Mouse (Mus musculus) gastrocnemius, adult 18-20 months (tissue): ENCODE measurements around the gene Gpr61. TPM values are rescaled to one million over a fixed set of nuclear protein-coding genes. Genes with fewer than 3 reads are reported as not detected.

Source experiments
- DNase-seq: peaks from one replicate; pipeline ENCODE4 v3.0.0; 2021; ENCODE audit warnings: low spot score
- long read RNA-seq, 2 experiments: library from polyadenylated mRNA; stranded (forward); transcript quantifications; one replicate each; pipeline ENCODE4 v2.0.0; 2021
- total RNA-seq, 2 experiments: library from RNA; stranded (reverse); gene quantifications; 2 replicates each; pipeline ENCODE4 v1.2.3; 2021

Gene Gpr61
- not detected for total RNA-seq
- long read RNA-seq, experiment 1 = 0 reads
- long read RNA-seq, experiment 2 = 0 reads

DNA sequence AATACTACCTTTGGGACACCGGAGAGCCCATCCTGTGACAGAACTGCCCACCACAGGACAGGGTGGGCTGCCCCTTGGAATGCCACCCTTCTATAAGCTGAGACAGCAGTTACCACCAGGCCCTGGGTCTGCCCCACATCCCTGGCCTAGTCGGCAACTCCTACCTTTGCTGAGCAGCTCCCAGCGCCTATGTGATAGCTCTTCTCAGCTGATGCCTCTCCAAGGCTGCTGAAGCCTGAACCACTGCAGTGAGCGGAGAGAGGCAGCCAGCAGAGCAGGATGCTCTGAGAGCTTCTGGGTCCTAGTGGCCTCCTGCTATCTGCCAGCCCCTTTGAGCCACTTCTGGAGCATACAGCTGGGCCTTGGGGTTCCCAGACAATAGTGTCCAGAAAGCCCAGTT is at the start of gene Gpr61:
Gene Gpr61 (minus strand): TSS at position 227 of the 400 bp plus-strand sequence.
- DNase-seq = no peak

DNA sequence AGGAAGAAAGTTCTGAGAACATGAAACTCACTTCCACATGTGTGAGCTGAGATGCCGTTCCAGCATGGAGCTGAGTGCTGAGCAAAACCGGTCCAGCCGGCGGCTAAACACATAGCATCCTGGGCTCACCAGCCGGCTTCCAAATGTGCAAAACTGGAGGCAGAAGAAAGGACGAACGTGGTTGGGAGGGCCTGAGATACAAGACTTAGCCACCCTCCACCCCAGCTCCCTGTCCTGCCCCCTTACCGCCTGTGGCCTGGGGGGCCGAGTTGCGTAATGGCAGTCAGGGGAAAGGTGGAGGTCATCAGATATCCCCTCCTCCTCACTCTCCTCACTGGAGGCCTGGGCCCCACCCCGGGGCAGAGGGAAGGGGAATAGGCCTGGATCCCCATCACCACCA is 49.8 kb upstream of the Gpr61 start:
- no peak for DNase-seq

DNA sequence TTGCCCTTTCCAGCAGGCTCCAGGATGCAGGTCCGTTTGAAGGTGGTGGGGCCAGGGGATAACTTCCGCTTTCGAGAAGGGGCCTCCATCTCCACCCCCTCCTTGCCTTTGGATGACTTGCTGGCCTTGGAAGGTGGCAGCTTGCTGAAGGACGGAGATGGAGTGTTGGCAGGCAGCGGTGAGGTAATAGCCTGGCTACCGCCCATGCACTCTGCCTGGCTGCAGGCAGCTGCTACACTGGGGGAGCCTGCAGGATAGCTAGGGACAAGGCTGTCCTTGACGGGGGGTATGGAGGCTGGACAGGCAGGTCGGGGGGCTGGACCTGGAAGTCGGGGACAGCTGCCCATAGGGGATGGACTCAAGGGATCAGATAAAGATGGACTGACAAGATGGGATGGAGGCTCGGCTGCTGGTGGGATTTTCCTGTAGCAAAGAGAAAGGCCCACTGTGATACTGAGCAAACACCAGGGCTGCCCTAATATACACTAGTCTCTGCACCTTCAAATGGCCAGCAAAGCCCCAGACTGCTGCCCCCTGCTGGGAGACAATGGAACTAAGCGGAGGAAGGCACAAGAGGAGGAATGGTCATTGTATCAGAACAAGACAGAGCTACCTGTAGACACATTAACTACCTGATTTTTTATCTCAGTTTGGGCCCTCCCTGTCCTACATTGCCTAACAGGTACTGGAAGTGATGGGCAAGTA is 49.1 kb upstream of the Gpr61 start:
- DNase-seq = peak; percentile 82

DNA sequence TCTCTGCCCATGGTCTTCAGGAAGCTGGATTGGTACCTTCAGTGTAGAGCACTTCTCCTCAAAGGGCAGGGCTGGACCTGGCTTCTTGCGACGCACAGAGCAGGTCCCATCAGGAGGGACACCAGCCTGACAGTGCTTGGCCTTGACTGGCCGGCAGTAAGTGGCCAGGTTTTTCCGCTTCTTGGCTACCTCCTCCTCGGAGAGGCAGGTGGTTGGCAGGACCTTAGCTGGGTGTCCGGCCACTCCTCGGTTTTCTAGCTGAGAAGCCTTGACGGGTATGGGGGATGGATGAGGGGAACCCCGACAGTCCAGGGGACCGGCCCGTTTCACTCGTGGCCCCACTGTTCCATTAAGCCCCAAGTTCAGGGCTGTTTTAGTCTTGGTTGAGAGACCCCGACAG is 48.5 kb upstream of the Gpr61 start:
- no peak for DNase-seq

DNA sequence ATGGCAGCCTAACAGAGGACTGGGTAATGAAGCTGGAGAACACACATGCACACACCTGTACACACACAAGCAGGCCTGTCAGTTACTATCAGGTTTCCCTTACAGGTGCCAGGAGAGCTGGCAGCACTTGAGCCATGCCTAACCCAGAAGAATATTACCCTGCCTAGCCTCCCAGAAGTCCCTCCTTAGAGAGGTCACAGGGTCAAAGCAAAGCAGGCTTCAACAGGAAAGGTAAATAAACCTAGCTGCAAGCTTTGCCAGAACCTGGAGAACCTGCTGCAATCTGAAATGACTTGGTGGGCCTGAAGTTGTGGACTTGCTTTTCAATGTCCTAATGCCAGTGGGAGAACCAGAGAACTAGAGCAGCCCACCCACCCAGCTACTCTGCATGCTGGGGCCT is 47.8 kb upstream of the Gpr61 start:
- DNase-seq = no peak

DNA sequence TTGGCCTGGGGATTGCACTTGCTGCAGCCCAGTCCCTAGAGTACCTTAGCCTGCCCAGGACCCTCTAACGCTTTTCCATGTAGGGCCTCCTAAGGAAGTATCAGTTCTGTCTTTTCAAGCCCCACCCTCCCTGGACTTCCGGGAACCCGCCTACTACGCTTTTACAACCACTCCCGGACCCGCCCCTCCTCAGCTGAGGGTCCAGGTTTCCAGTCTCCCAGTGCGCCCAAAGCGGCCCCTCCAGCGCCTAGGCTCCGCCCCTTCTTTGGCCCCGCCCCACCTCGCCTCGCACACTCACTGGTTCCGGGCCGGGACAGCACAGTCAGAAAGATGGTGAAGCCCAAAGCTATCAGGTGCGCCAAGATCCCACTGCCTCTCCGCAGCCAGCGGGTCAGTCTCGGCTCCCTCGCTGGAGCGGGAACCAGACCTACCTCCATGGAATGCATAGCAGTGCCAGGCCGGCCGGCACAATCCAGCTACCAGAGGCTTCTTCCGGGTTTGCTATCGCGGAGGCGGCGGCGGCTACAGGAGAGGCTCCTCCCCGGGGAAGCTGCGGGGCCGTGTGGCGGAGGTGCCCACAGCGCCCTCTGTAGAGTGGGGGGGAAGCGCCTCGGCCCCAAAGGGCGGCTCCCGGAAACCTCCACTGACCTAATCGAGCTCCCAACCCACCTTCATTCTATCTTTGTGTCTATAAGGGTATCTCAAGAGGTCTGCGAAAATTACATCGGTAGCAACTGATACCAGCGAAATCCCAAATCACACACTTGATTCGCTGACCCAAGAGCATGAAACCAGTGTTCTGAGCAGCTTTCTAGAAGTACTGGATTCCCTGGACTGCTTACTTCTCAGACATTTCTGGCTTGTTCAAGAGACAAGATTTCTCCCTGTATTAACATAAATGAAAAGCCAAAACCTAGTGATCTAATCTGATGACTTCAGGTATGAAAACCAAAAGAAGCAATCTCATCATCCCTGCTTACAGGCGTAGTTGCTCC is 45.9 kb upstream of the Gpr61 start, which contains the start of gene Cyb561d1:
Gene Cyb561d1 (minus strand): TSS at position 884 of the 995 bp plus-strand sequence.
- DNase-seq = peak; percentile 94

DNA sequence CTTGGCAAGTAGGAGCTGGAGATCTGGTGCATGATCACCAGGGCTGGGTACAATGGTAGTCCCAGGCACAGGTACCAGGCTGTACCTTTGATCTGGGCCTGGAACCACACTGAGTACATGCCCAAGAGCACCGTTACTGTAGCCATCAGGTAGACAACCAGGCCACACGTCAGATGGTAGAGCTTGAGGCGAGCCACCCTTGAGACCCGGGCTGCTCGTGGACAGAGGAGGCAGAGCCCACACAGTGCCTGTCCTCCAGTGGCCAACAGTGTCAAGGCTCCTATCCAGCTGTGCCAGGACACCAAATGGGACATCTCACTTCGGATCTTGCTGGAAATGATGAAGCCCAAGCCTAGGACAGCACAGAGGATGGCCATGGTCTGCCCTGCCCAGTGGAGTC is 44.5 kb upstream of the Gpr61 start:
- DNase-seq = no peak

DNA sequence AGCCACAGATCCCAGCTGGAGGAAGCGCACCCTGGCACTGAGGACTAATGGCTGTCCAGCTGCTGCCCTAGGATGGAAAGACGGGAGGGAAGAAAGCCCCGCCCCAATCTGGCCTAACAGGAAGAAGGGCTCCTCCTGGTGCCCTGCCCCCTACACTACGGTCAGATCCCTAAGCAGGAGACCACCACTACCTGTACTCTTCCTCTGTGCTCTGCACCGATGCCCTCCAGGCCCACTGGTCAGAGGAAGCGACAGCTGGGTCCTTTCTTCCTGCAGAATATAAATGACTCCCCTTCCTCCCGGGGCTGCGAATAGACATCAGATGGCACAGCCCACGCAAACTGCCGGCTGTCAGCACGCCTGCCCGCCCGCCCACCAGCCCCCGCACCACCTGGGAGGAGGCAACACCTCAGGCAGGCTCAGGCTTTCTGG is 42.4 kb upstream of the Gpr61 start:
- DNase-seq = no peak

DNA sequence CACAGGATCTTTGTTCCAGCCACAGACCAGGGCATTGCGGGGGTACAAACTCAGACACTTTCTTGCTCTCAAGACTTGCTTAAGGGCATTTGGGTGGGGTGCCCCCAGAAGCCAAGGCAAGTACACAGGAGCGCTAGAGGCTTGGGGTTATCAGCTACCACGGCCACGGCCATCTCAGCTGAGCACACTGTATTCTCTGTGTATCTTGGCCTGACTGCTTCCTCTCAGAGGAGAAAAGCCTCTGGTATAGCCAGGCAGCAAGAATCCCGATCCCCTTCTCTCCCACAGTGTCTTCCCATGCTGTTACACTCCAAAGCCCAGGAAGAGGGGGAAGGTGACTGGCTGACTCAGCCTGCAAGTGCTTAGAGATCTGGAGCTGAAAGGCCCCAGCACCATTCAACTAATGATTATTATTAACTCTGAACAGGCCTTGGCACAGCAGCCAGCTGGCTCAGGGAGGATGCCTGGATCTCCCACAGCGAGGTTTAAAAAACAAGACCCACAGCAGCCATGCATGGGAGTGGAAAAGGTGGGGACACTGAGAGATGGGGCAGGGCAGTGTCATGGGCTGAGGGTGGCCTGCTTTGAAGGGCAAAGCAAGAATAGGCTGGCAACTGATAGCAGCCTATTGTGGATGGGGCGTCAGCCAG is 41.4 kb upstream of the Gpr61 start:
- no peak for DNase-seq

DNA sequence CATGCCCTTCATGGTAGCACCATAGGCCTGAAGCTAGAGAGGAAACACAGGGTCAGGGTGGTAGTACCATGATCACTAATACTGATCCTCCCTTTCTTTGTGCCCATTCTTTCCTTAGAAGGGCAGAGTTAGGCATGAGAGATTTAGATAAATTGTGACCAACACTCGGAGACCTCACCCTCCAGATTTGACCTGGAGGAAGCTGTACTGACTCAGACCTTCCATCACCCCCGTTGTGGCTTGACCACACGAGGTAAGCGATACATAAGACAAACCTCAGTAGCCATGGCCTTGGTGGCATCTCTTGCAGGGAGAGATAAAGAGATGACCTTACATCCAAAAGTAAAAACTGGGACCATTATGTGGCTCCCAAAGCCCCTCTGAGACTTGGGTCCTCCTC is 40.6 kb upstream of the Gpr61 start:
- no peak for DNase-seq

DNA sequence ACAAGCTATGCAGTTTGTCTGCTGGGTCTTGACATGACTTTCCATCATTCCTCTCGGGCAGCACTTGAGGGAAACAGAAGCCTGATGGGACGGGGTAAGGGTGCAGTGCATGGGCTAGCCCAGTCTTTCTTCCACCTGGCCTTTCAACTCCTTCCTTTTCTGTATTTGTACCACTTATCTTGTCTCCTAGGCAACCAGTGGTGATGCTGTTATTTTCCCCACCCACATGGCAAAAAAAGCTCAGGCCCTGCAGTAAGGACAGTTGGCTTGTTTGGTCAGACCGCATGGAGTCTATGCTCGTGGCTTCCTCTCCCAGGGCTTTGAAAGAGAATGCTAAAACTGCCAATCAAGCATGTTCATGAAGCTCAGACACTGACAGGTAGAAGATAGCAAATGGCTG is 39.0 kb upstream of the Gpr61 start:
- no peak for DNase-seq

DNA sequence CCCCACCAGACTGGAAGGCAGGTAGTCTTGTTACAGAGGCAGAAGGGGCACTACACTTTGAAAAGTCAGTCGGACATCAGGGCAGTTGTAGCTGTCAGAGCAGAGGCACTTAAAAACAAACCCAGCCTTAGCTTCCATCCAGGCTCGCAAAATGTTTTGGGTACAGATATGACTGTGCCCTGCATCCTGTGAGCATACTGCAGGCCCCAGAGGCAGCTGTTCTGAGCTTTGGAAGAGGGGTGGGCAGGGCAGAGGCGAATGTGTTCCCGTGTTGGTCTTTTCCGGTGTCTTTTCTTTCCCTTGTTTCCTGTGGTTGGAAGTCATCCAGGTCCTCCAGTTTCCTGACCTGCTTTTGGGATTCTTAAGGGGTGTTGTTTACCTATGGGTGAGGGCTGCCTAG is 35.2 kb upstream of the Gpr61 start:
- DNase-seq = no peak

DNA sequence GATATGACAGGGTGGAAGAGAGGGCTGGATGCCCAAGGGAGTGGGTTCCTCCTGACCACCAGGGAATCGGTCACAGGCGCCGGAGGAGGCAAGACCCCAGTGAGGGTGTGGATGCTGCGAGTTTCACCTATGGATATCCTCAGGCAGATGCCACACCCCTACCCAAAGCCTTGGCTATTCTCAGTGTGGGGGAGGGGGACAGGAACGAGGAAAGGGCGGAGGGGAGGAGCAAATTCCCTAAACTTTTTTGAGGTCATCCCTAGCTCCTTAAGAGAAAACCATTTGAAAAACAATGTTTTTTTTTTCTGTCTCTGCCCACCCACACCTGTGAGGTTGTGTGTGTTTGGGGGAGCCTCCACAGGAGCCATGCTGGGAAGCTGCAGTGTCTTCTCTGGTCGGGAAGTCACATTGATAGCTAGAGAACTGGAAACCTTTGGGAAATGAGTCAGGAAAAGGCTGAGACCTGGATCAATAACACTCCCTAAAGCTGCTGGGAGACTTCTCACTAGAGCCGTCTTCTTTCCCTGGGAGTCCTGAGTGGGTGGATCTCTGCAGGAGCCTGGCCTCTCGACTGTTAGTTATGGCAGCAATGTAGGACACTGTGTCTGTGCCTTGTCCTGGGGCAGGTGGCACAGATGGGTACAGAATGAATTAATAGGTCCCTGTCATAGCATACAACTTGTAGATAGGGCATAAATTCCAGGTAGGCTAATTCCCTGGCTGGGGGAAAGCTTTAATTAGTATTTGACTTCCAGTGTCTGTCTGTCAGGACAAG is 34.2 kb upstream of the Gpr61 start:
- DNase-seq = no peak

DNA sequence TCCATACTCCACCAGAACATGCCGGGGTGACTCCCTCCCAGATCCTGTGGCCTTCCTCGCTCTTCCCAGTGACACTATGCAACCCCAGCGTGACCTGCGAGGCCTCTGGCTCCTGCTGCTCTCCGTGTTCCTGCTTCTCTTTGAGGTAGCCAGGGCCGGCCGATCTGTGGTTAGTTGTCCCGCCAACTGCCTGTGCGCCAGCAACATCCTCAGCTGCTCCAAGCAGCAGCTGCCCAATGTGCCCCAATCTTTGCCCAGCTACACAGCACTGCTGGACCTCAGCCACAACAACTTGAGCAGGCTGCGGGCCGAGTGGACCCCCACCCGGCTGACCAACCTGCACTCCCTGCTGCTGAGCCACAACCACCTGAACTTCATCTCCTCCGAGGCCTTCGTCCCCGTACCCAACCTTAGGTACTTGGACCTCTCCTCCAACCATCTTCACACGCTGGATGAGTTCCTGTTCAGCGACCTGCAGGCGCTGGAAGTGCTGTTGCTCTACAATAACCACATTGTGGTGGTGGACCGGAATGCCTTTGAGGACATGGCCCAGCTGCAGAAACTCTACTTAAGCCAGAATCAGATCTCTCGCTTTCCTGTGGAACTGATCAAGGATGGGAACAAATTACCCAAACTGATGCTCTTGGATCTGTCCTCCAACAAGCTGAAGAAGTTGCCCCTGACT is 32.6 kb upstream of the Gpr61 start:
- DNase-seq = no peak

DNA sequence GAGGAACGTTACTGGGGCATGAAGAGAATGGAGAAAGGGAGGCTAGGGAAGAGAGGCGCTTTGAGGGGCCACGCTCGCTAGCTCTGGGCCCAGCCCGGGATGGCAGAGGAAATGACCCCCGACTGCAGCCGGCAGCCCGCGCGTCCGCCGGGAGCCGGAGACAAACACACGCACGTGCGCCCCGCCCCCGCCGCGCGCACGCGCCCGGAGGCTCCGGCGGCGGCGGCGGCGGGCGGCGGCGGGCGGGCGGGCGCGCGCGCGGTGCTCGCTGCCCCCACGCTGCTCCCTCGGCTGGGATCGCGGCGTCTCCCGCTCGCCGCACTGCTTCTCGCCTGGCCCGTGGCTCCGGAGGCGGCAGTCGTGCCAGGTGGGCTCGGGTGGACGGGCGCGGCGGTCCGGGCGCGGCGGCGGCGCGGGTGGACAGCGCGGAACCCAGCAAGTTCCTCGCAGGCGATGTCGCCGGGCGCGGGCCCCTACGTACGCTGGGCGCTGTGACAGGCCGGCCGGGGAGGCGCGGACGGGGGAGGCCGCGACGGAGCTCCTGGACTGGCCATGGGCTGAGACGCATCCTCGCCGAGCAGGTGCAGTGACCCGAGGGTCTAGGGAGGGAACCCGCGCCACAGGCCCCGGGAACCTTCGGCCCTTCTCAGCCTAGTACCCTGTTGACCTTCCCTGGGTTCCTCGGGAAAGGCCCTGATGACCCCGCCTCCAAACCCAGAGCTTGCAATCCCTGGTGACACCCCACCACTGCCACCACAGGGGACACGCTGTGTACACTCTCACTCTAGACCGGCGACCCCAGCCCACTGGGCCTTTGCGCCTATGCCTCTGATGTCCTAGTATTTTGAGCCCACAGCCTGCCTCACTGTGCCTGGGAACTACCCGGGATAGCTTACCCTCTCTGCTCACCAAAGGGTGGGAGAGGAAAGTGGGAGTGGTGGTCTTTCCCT is 31.7 kb upstream of the Gpr61 start, which contains the start of gene Amigo1:
Gene Amigo1 (plus strand): TSS at position 238 of the 950 bp plus-strand sequence.
- DNase-seq = no peak

DNA sequence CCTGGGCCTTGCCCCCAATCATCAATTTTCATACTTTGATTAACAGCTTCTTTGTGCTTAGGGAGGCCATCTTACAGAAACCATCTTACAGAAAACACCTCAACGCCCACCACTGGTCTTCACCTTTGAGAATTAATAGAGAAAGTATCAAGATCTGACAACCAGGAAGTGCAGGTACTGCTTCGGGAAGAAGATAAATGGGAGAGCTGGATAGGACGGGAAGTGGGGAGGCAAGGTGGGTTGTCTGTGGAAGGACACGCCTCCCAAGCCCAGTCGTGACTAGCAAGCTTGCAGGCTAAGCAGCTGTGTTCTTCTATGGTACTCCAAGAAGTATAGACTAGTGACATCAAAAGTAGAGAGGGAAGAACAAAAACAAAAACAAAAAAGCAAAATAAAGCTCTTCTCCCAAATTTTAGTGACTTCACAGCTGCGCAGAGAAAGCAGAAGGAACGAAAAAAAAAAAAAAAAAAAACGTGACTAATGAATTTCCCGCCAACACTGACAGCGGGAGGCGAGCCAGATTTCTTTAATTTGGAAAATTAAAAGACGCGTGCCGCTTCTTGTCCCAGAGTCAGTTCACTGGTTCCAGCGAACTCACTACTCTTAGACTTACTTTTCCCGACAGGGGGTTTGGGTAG is 30.9 kb upstream of the Gpr61 start:
- no peak for DNase-seq

DNA sequence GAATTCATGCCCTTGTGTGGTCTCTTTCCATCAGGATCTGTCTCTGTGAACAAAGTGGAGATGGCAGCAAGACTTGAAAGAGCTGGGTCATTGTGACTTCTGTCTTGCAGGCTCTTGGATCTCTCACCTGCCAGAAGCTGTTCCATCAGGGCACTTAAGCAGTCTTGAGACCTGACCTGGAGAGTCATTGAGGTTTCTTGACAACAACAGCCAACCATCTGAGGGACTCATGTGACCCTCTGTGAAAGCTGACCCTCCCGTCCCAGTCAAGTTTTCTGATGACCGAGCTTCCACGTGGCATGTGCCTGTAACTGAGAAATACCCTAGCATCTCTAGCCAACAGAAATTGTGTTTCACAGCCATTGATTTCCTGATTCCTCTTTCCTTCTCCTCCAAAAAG is 30.1 kb upstream of the Gpr61 start:
- no peak for DNase-seq

DNA sequence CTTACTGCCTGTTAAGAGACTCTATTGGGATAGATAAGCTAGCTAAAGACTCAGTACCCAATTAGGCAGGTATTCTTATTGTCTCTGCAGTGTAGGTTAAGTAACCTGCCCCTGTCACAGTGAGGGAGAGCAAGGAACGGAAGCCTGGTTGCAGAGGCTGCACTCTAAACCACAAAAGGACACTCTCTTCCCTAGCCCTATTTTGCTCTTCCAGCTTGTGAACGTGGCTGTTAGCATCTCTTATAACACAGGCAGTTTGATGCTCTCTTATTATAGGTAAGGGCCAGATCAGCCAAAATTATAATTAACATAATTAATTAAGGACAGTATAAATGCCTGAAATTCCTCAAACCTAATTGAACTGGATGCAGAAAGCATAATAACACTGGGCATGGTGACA is 25.8 kb upstream of the Gpr61 start:
- DNase-seq = no peak
